Mouse (Mus musculus): ENCODE measurements around the gene Set.

Gene Set

DNA sequence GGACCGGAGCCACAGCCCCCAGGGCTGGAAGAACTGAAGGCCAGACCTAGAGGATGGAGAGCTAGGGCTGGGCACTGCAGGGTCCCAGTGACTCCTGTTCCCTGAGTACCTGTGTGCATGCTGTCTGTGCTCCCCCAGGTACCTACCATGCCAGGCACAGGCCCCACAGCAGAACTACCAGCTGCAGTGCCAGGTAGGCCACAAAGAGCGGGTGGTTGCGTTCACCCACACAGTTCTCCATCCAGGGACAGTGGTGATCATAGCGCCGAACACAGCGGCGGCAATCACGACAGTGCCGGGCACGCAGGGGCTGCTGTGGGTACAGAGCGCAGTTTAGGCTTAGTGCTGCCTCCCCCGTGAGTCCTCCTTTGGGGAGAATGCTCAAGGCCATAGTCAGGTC is 34.3 kb downstream of the Set start:
- no peak for DNase-seq (ENCODE audit: low spot score)

DNA sequence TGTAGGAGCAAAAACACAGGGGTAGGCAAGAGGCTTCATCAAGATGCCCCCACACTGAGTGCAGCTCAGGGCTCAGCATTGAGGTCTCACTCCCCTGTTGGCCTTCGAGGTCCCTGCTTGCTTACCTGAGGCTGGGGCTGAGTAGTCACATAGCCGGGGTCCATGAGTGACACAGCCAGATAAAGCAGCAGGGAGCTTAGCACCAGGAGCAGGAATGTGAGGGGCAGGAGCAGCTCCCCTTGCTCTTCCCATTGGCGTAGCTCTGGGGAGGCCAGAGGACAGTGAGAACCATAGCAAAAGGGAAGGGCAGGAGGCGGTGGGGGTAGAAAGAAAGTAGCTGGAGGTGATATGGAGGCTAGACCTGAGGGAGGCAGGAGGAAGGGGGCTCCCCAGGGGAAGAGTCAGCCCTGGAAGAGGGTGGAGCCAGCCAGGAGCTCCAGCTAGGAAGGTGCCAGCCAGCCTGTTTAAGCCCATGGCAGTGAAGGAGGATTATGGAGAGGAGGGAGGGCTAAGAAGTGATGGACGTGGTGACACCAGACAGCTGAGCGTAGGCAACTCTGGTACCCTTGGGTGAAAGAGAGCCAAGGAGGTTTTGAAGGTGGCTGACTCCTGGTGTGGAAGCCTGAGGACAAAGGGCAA is 35.2 kb downstream of the Set start:
- DNase-seq (ENCODE audit: low spot score): no peak

DNA sequence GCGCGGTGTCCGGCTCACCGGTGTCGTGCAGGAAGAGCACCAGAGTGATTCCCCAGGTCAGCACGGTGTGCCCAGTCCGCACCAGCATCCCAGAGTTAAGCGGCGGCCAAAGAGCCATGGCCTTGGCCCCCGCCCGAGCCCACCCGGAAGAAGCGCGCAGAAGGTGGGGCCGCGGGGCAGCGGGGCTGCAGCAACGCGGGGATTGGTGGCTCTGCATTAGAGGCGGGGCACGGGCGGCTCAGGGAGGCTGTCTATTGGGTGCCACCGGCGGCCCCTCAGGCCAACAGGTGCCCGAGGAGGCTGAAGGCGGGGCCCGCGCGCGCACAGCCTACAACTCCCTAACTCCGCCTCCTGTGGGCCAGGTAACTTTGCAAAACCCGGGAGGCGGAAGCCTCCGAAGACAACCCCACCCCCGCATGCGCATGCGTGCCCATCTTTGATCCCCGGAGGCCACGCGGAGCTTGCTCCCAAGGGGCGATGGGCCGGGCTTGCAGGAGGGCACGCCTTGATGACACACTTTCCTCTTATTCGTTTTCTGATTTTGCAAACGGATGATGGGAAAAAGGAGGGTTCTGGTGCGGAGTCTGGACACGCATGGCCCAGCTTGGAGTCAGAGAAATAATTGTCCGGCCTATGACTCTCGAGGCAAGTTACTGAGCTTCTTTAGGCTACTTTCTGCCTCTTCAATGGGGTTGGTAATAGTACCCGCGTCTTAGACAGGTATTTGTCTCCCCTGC is 36.5 kb downstream of the Set start, which contains the start of gene Zdhhc12:
Gene Zdhhc12, minus strand, starts transcription at position 178 of the 737 bp plus-strand sequence.
- DNase-seq (ENCODE audit: low spot score): peak; percentile 96

DNA sequence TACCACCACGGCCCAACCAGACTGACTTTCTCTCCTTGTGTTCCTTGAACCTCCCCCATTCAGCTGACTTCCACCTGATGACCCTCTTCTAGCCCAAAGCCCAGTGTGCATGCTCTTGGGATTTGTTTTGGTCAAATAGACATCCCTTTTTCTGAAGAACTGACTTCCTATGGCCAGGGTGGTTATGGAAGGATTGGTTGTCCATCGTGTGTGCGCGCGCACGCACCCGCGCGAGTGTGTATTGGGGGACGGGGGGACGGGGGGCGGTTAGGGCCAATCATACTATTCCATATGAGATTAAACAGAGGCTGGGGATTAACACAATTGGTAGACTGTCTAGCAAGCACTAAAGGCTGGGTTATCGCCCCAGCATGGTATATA is 37.0 kb downstream of the Set start:
- peak; percentile 30 for DNase-seq (ENCODE audit: low spot score)

DNA sequence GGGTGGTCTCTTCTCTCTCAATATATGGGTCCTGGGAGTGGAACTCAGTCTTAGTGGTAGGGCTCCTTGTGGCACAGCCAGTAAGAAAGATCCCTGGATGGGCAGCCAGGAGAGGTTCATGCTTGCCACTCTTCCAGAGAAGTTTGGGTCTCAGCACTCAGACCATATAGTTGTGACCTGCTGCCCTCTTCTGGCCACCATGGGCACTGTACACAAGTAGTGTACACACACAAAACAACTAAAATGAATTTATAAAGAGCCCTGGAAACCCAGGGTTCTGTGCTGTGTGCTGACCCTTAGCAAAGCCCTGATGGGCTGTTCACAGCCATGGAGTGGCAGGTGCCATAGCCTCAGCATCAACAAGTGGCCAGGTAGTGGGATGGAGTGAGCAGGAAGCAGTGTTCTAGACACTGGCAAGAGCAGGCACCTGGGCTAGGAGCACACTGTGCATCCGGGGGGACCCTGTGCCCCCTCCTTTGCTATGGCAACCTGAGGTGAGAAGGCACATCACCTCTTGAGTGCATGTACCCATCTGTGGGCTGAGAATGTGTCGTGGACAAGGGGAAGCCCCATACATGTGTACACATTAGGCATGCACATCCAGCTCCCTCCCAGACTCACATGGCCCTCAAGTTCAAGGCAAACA is 38.8 kb downstream of the Set start:
- no peak for DNase-seq (ENCODE audit: low spot score)

DNA sequence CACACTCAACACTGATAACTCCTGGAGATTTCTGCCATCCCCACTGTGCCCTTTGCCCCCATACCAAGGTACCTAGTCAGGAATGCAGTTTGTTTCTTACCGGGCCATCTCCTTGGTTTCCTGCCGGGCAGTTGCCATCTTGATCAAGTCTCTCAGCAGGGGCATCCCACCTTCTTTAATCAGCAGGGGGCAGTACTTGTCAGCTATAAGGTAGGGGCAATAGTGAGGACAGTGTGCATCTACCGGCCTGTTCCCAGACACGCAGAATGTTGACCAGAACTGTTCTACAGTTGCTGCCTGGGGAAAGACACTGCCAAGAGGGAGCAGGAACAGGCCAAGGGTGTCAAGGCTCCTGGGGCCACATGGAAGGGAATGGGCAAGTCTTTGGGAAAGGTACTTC is 43.0 kb downstream of the Set start:
- DNase-seq (ENCODE audit: low spot score): no peak

DNA sequence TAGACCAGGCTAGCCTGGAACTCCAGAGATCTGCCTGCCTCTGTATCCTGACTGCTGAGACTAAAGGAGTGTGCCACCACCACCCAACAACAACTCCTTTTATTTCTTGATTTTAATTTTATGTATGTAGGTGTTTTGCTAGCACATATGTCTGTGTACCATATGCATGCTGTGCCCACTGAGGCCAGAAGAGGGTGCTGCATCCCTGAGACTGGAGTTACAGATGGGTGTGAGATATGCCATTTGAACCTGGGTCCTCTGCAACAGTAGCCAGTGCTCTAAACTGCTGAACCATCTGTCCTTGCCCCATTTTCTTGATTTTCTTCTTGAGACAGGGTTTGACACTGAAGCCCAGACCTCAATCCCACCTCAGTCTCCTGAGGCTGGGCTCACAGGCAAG is 49.2 kb downstream of the Set start:
- DNase-seq (ENCODE audit: low spot score): peak; percentile 52

DNA sequence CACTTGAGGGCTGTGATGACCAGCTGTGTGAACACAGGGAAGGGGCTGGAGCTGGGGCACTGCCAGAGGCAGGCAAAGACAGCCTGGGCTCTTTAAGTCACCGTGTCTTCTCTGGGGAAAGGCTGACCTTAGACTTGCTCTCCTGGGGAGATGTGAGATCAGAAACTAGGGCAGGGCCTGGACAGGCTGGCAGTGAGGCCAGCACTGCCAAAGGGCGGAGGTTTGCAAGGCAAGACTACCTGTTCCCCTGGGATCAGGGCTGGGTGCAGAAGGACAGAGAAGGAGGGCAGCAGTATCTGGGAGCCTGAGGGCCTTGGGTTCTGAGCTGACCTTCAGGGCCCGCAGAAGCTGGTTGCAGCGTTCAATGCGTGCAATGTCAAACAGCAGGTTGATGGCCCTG is 50.5 kb downstream of the Set start:
- DNase-seq (ENCODE audit: low spot score): no peak

DNA sequence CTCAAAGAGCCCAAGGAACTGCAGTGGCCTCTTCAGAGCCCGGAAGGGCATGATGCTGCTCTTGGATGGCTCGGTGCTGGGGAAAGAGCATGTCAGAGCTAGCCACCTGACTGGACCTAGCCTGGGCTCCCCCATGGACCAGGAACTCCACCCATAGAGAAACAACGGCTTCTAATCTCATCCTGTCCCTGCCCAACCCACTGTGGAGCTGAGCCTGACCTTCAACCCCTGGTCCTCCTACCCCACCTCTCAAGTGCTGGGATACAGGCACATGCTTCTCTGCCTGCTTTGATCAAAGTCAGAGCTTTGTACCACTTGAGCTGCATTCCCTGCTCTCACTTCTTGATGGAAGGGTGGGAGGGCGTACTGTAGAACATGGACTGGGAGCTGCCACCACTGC is 51.1 kb downstream of the Set start:
- no peak for DNase-seq (ENCODE audit: low spot score)

DNA sequence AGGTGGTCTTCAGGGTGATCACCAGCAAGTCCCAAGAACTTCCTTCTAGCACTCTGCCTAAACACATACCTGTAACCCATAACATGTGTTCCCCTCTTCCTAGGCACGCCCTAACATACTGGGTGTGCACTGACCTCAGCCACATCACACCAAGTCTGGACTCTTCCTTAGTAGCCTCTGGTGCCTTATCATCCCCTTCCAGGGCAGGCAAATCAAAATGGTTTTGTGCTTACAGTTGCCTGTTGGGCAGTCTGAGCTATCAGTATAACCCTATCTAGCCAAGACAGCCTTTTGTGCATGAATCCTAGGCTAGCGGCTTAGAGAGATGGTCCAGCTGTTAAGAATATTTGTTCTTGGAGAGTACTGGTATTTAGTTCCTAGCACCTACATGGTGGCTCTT is 54.3 kb downstream of the Set start:
- no peak for DNase-seq (ENCODE audit: low spot score)

DNA sequence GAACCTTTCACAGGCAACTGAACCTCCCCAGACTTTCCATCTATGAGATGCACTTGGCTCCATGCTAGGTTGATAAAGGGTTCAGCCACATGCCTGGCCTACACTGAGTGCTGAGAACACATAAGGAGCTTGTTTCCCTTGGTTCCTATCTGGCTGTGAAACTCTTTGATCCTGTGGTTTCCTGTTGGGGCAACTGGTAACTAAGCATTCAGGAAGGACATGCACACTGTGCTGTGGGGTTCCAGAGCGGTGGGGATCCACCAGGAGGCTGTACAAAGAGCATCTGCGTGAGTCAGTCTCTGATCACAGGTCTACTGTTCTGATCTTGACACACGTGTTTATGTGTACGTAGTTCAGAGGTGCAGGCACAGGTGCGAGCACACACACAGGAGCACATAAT is 55.4 kb downstream of the Set start:
- DNase-seq (ENCODE audit: low spot score): no peak

DNA sequence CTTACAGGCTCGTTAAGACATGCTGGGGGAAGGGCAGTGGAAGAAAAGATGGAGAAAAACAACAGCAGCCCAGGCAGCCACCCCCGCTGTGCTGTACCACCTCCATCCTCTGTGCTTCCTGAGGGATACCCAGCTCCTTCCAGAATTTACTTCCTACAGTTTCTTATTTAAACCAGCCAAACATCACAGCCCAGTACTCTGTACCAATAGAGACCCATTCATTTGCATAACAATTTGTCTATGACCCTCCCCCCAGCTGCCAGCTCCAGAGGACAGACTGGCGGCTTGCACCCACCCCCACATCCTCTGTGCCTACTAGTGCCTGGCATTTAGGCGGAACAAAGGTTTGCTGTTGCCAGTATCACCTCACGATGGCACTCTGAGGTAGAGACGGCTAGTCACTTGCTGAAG is 62.5 kb downstream of the Set start:
- DNase-seq (ENCODE audit: low spot score): peak; percentile 45

DNA sequence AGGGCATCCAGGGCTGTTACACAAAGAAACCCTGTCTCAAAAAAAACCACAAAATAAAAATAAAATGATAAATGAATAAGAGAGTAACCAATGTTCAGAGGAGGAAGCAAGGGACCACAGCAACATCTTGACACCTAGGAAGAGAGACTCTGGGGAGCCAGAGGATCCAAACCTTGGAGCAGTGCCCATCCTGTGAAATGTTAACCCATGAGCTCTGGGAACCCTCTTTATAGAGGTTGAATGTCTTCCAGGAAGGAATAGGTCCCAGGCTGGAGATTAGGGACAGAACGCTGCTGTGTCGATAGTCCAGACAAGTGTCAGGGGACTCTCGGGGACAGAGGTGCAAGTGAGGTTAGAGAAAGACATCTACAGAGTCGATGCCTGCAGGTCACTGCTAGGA is 63.1 kb downstream of the Set start:
- DNase-seq (ENCODE audit: low spot score): no peak

All from MN1 (cell line).